In genomic region chr13:99900965-99901364, GRCm38 (mm10) we compare ENCODE assay signal across 10 mouse cellular contexts. TPM values are rescaled to one million over a fixed set of nuclear protein-coding genes. Genes with fewer than 3 reads are reported as not detected.
DNase-seq lines count a peak whose midpoint lies in the region; ATAC-seq and TF ChIP-seq lines count a peak whose summit lies in the region.
"Had no signal": no experiment of that assay in that cellular context is flagged by ENCODE, and none has a peak within 500 bp of the region (broad histone marks: within the 10 kb centered on the region; RNA-seq: fewer than 3 reads in every experiment).

TSS of gene Cartpt (minus strand) at chr13:99901091.

- no peaks in the 10 kb centered on the region for H3K36me3 ChIP-seq in lung, embryonic 14.5 days (ENCODE audit: insufficient read depth)
- H3K36me3 ChIP-seq in forebrain, embryonic 15.5 days = no peaks in the 10 kb centered on the region
- H3K36me3 ChIP-seq in stomach, embryonic 14.5 days (ENCODE audit: control insufficient read depth, insufficient read depth, low read length) = no peaks in the 10 kb centered on the region

- WGBS in lung, embryonic 14.5 days = 47% methylated on average over 9 of the region's 9 CpGs
- 39% methylated on average over 9 of the region's 9 CpGs for WGBS in forebrain, embryonic 15.5 days
- 48% methylated on average over 9 of the region's 9 CpGs for WGBS in stomach, embryonic 14.5 days

- H3K9me3 ChIP-seq in lung, embryonic 14.5 days (ENCODE audit: low read depth, low read length) = no peaks in the 10 kb centered on the region
- no peaks in the 10 kb centered on the region for H3K9me3 ChIP-seq in forebrain, embryonic 15.5 days
- no peaks in the 10 kb centered on the region for H3K9me3 ChIP-seq in stomach, embryonic 14.5 days (ENCODE audit: control insufficient read depth, low read depth, low read length)

- TF ChIP-seq CTCF in lung, embryonic 14.5 days (IDR thresholded peaks at IDR 0.05; ENCODE audit: low read depth) = no peak

- H3K27me3 ChIP-seq in lung, embryonic 14.5 days (ENCODE audit: insufficient read depth, low read length) = peaks cover 32% of the 10 kb centered on the region
- peaks cover 31% of the 10 kb centered on the region for H3K27me3 ChIP-seq in forebrain, embryonic 15.5 days
- peaks cover 22% of the 10 kb centered on the region for H3K27me3 ChIP-seq in stomach, embryonic 14.5 days (ENCODE audit: control insufficient read depth, insufficient read depth, low read length)

- peak within 1 kb of the TSS; percentile 29; the same call in 1 of the 2 replicates for H3K4me2 ChIP-seq in lung, embryonic 14.5 days
- H3K4me2 ChIP-seq in forebrain, embryonic 15.5 days (replicated peaks) = peak within 1 kb of the TSS; percentile 53
- H3K4me2 ChIP-seq in stomach, embryonic 14.5 days (replicated peaks; ENCODE audit: low read depth, low read length) = peak within 1 kb of the TSS; percentile 25

- no peak within 1 kb of the TSS for H3K27ac ChIP-seq in lung, embryonic 14.5 days (ENCODE audit: low read depth)
- H3K27ac ChIP-seq in forebrain, embryonic 15.5 days (replicated peaks) = no peak within 1 kb of the TSS
- H3K27ac ChIP-seq in stomach, embryonic 14.5 days (ENCODE audit: low read length) = no peak within 1 kb of the TSS

- H3K9ac ChIP-seq in lung, embryonic 14.5 days = no peak within 1 kb of the TSS
- H3K9ac ChIP-seq in forebrain, embryonic 15.5 days (replicated peaks) = peak within 1 kb of the TSS; percentile 31
- no peak within 1 kb of the TSS for H3K9ac ChIP-seq in stomach, embryonic 14.5 days (replicated peaks; ENCODE audit: low read depth, low read length)

- ATAC-seq in lung, embryonic 14.5 days (ENCODE audit: insufficient read depth) = no peak
- no peak for ATAC-seq in forebrain, embryonic 15.5 days (replicated peaks)
- ATAC-seq in stomach, embryonic 14.5 days (ENCODE audit: insufficient number of reproducible peaks, insufficient read depth, low FRiP score, low read depth) = no peak
- ATAC-seq: inflammation-experienced regulatory T-cells, adult 6 months had no signal

- no peaks in the 10 kb centered on the region for H3K4me1 ChIP-seq in lung, embryonic 14.5 days (ENCODE audit: insufficient read depth)
- peaks cover 12% of the 10 kb centered on the region for H3K4me1 ChIP-seq in forebrain, embryonic 15.5 days
- H3K4me1 ChIP-seq in stomach, embryonic 14.5 days (ENCODE audit: control insufficient read depth, insufficient read depth, low read length) = no peaks in the 10 kb centered on the region

- no peak for DNase-seq in lung, embryonic 14.5 days
- no peak for DNase-seq in lung, postnatal 4 days
- no peak for DNase-seq in left cerebral cortex, postnatal 25 days (ENCODE audit: low spot score in 2 of 2)
- no peak for DNase-seq in thymus, postnatal 10 days (ENCODE audit: low spot score in 2 of 2)
- DNase-seq in MN1 (ENCODE audit: low spot score) = no peak
- DNase-seq: cerebellum, postnatal 36 days had no signal

- intact Hi-C loops in left cerebral cortex, postnatal 25 days (cut with DNase I) = no loop called here

- no peak within 1 kb of the TSS; the same call in 1 of the 2 replicates for H3K4me3 ChIP-seq in lung, embryonic 14.5 days (ENCODE audit: low read depth, low read length)
- peak within 1 kb of the TSS; percentile 39 for H3K4me3 ChIP-seq in forebrain, embryonic 15.5 days
- H3K4me3 ChIP-seq in stomach, embryonic 14.5 days (ENCODE audit: low read depth, low read length) = no peak within 1 kb of the TSS
- H3K4me3 ChIP-seq: megakaryocyte, embryonic 14.5 days had no signal

RNA-seq across cellular contexts. Expression of gene Cartpt, which starts in this region (rescaled TPM):
- 0.33 and 0.47 TPM in 2 replicates for polyA plus RNA-seq in lung, embryonic 14.5 days (2014; fragmentation: Nextera tagmentation; extraction: Ambion mirVana)
- 1.3 and 3.2 TPM in 2 replicates for polyA plus RNA-seq in forebrain, embryonic 15.5 days (2015; fragmentation: Nextera tagmentation; extraction: Ambion mirVana)
- 10 to 100 TPM; 32.4 to 41.1 TPM for total RNA-seq in left cerebral cortex, postnatal 25 days (2021)
- 40.7 and 48.9 TPM in 2 replicates for polyA plus RNA-seq in stomach, embryonic 14.5 days (2014; fragmentation: Nextera tagmentation; extraction: Ambion mirVana)
- polyA plus RNA-seq: inflammation-experienced regulatory T-cells, adult 6 months had no signal
